Mouse (Mus musculus) thymus, adult 2 months (tissue): ENCODE results near the gene Gm45623. TPM values are rescaled to one million over a fixed set of nuclear protein-coding genes. Genes with fewer than 3 reads are reported as not detected.

Experiments used
- DNase-seq: peaks from one replicate; pipeline ENCODE4 v3.0.0; 2021
- H3K27ac ChIP-seq: fragments of 200-500 bp; 2 replicates; pipeline ENCODE4 v1.5.1; 2012; ENCODE audit warnings: low read length, control low read depth; ENCODE audit not compliant: control insufficient read depth, insufficient read depth
- H3K27me3 ChIP-seq: fragments of 200-500 bp; 2 replicates; pipeline ENCODE4 v1.6.1; 2012; ENCODE audit warnings: mild to moderate bottlenecking, low read length, moderate library complexity, mixed read lengths; ENCODE audit not compliant: control insufficient read depth, insufficient read depth
- H3K36me3 ChIP-seq: fragments of 200-500 bp; 2 replicates; pipeline ENCODE4 v1.6.1; 2012; ENCODE audit warnings: mild to moderate bottlenecking, low read length, moderate library complexity; ENCODE audit not compliant: control insufficient read depth, insufficient read depth
- H3K4me1 ChIP-seq: fragments of 200-500 bp; replicated peaks from 2 replicates; pipeline ENCODE4 v1.6.1; 2012; ENCODE audit warnings: low read length; ENCODE audit not compliant: control insufficient read depth, insufficient read depth
- H3K4me3 ChIP-seq: fragments of 200-500 bp; 2 replicates; pipeline ENCODE4 v1.5.1; 2012; ENCODE audit warnings: mild to moderate bottlenecking, low read length, control low read depth, moderate library complexity; ENCODE audit not compliant: control insufficient read depth, insufficient read depth
- CTCF ChIP-seq: fragments of 200-500 bp; IDR thresholded peaks from 2 replicates; pipeline ENCODE4 v1.5.1; 2012; ENCODE audit warnings: mild to moderate bottlenecking, control low read depth, low read length, moderate library complexity, borderline replicate concordance; ENCODE audit not compliant: control insufficient read depth, poor library complexity, insufficient read depth; ENCODE audit errors: extremely low read depth
- POLR2A ChIP-seq: fragments of 200-500 bp; IDR thresholded peaks from 2 replicates; pipeline ENCODE4 v1.6.1; 2012; ENCODE audit warnings: mild to moderate bottlenecking, low read length, control low read depth, moderate library complexity; ENCODE audit not compliant: control insufficient read depth, poor library complexity, insufficient read depth; ENCODE audit errors: extremely low read depth
- WGBS: fragments of 180-500 bp; shearing (Covaris S2); methylation state at CpG from one replicate; pipeline ENCODE4 v1.1.7; 2018; 5-methylcytosine and 5-hydroxymethylcytosine counted together
- polyA plus RNA-seq: library from polyadenylated mRNA; depleted of rRNA; stranded (reverse); fragments of >200 nt; gene quantifications from 2 replicates; pipeline ENCODE4 v1.2.3, GENCODE M21; 2012

Gene Gm45623
- polyA plus RNA-seq, 1 experiment, result not detected

GRCm38 (mm10) chr13:56758492-56758891 lies 4.9 kb upstream of the Gm45623 start:
- no peaks in the 10 kb centered on the region for H3K36me3 ChIP-seq
- H3K27ac ChIP-seq, result no peak overlapping the region
- peaks cover 6% of the 10 kb centered on the region for H3K27me3 ChIP-seq
- H3K4me3 ChIP-seq, result no peak overlapping the region
- 24% methylated on average over 6 of the region's 6 CpGs for WGBS
- DNase-seq, result peak; percentile 85
- peaks cover 4% of the 10 kb centered on the region for H3K4me1 ChIP-seq
- TF ChIP-seq POLR2A, result no peak
- TF ChIP-seq CTCF, result peak; percentile 88

GRCm38 (mm10) chr13:56757201-56757600 lies 3.6 kb upstream of the Gm45623 start:
- Histone ChIP-seq H3K4me3 (no peak overlapping the region), H3K36me3 (no peaks in the 10 kb centered on the region), H3K27me3 (peaks cover 18% of the 10 kb centered on the region), H3K27ac (no peak overlapping the region), H3K4me1 (peaks cover 15% of the 10 kb centered on the region)
- WGBS, result 77% methylated on average over 12 of the region's 12 CpGs
- DNase-seq, result no peak
- TF ChIP-seq POLR2A (no peak), CTCF (no peak)

- Histone ChIP-seq H3K27me3 (peaks cover 18% of the 10 kb centered on the region), H3K4me3 (no peak overlapping the region), H3K4me1 (peaks cover 20% of the 10 kb centered on the region), H3K27ac (no peak overlapping the region), H3K36me3 (no peaks in the 10 kb centered on the region)
- DNase-seq, result peak; percentile 71
- WGBS, result 68% methylated on average over 6 of the region's 6 CpGs
- TF ChIP-seq CTCF, result 0 out of 2 replicates have a peak, but pooled peaks have one; percentile 47
- TF ChIP-seq POLR2A, result no peak
Observed at GRCm38 (mm10) chr13:56755871-56756270, 2.2 kb upstream of the Gm45623 start.

GRCm38 (mm10) chr13:56752474-56753191 lies 994 bp downstream of the Gm45623 start:
- Histone ChIP-seq H3K4me1 (peaks cover 35% of the 10 kb centered on the region), H3K27ac (no peak overlapping the region), H3K27me3 (peaks cover 18% of the 10 kb centered on the region), H3K36me3 (no peaks in the 10 kb centered on the region), H3K4me3 (peak overlapping the region; percentile 11; the same call in 1 of the 2 replicates)
- 9% methylated on average over 41 of the region's 41 CpGs for WGBS
- TF ChIP-seq POLR2A (no peak), CTCF (no peak)
- peak; percentile 28 for DNase-seq

- Histone ChIP-seq H3K27me3 (peaks cover 18% of the 10 kb centered on the region), H3K27ac (no peak overlapping the region), H3K4me3 (no peak overlapping the region), H3K4me1 (peaks cover 41% of the 10 kb centered on the region), H3K36me3 (no peaks in the 10 kb centered on the region)
- DNase-seq, result peak; percentile 30
- TF ChIP-seq CTCF, result no peak
- no peak for TF ChIP-seq POLR2A
- 40% methylated on average over 5 of the region's 5 CpGs for WGBS
Observed at GRCm38 (mm10) chr13:56751774-56752173, 1.9 kb downstream of the Gm45623 start.

GRCm38 (mm10) chr13:56749377-56749776 lies 4.2 kb downstream of the Gm45623 start:
- no peak for DNase-seq
- H3K36me3 ChIP-seq, result no peaks in the 10 kb centered on the region
- peaks cover 18% of the 10 kb centered on the region for H3K27me3 ChIP-seq
- no peak overlapping the region for H3K27ac ChIP-seq
- WGBS, result 89% methylated on average over 7 of the region's 7 CpGs
- no peak for TF ChIP-seq POLR2A
- no peak for TF ChIP-seq CTCF
- no peak overlapping the region for H3K4me3 ChIP-seq
- H3K4me1 ChIP-seq, result peaks cover 47% of the 10 kb centered on the region

GRCm38 (mm10) chr13:56747554-56747953 lies 6.1 kb downstream of the Gm45623 start:
- Histone ChIP-seq H3K27ac (peak overlapping the region; percentile 16; the same call in 1 of the 2 replicates), H3K4me3 (no peak overlapping the region), H3K4me1 (peaks cover 46% of the 10 kb centered on the region), H3K27me3 (peaks cover 3% of the 10 kb centered on the region), H3K36me3 (no peaks in the 10 kb centered on the region)
- DNase-seq, result no peak
- TF ChIP-seq POLR2A, result no peak
- no peak for TF ChIP-seq CTCF
- 67% methylated on average over 8 of the region's 8 CpGs for WGBS
